Mouse (Mus musculus) brain, embryonic 14.5 days (tissue): ENCODE results near the gene Cacng2.

Source experiments
- CTCF ChIP-seq: fragments of 200-500 bp; IDR thresholded peaks from 2 replicates; pipeline ENCODE4 v1.5.1; 2012; ENCODE audit warnings: inconsistent platforms, mild to moderate bottlenecking, moderate library complexity, borderline replicate concordance; ENCODE audit not compliant: insufficient read depth, insufficient read length; ENCODE audit errors: extremely low read depth
- POLR2A ChIP-seq: fragments of 200-500 bp; IDR thresholded peaks from 2 replicates; pipeline ENCODE4 v1.6.1; 2012; ENCODE audit warnings: mild to moderate bottlenecking, inconsistent platforms, borderline replicate concordance; ENCODE audit not compliant: poor library complexity, insufficient read depth, insufficient read length, severe bottlenecking; ENCODE audit errors: extremely low read depth

DNA sequence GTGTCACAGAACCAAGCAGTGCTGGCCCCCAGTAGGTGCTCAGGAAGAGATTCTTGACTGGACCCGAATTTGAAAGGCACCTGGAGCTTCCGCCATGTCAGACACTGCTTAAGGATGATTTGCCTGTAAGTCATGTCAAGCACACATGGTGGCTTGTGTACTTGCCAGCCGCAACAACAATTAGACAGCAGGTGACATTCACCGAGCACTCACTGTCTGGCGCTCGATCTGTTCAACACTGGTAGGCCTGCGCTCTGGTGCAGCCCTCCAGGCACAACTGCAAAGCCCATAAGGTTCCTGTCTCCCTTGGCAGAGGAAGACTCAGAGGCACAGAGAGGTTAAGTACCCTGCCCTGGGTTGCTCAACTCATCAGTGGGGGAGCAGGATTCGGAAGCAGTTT lies 77.1 kb downstream of the Cacng2 start:
- TF ChIP-seq CTCF (no peak), POLR2A (no peak)
